Mouse (Mus musculus): ENCODE data around the gene Fbxo36. TPM values are rescaled to one million over a fixed set of nuclear protein-coding genes. Genes with fewer than 3 reads are reported as not detected.

The Fbxo36 gene
- polyA plus RNA-seq, 1 experiment from 2014 or later, result 3.8 TPM

DNA sequence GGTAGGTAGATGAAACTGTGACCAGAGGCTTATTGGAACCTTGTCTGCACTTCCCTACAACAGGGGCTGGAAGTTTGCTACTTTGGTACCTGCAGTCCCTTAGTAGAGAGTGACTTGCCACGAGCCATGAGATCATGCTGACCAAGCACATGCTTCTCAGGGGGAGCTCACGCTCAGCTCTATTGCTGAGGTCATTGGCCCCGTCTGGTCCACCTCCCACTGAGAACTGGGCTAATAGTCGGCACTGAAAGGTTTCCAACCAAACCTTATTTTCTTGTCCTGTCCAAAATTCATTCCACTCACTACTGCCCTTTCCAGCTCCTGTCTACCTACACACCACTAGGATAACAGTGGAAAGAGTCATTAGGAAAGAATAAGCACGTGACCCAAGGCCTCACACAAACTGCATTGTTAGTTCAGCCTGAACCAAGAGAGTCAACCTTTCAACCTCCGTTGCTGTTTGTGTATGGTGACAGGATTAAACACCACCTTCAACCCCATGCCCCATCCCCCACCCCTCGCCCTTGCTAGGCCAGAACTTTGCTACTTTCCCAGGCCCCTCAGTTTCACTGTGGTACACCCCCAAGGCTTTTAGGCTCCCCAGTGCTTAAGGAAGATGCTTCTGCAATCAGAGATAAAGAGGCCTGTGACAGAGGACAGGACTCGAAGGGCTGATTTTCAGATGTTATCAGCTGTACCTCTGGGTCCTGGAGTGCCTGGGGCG is 12.0 kb downstream of the Fbxo36 start:
- Histone ChIP-seq H3K9ac (replicated peaks; ENCODE audit: low read depth, low read length) (no peak overlapping the region), H3K4me1 (ENCODE audit: control insufficient read depth, insufficient read depth, low read length) (no peaks in the 10 kb centered on the region), H3K4me2 (ENCODE audit: low read depth, low read length) (no peak overlapping the region), H3K27ac (ENCODE audit: low read depth, low read length) (no peak overlapping the region), H3K27me3 (ENCODE audit: control insufficient read depth, insufficient read depth, low read length) (no peaks in the 10 kb centered on the region), H3K9me3 (ENCODE audit: control insufficient read depth, low read length) (no peaks in the 10 kb centered on the region), H3K4me3 (ENCODE audit: low read depth, low read length) (no peak overlapping the region), H3K36me3 (ENCODE audit: control insufficient read depth, insufficient read depth, low read length) (no peaks in the 10 kb centered on the region)
- WGBS, result 55% methylated on average over 9 of the region's 9 CpGs
- ATAC-seq (ENCODE audit: low read depth), result no peak

DNA sequence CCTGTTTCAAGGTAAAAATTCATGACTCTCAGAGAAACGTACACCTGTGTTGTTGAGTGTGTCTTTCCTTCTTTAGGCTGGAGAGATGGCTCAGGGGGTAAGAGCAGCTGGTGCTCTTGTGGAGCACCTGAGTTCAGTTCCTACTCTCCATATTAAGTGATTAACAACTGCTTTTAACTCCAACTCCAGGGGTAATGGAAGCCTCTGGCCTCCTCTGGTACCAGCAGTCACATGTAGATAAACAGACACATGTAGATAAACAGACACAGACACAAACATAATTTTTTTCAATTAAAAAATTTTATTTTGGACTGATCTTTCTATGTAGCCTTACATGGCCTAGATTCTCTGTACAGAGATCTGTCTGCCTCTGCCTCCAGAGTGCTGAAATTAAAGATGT is 14.1 kb downstream of the Fbxo36 start:
- H3K27ac ChIP-seq (ENCODE audit: low read depth, low read length), result no peak overlapping the region
- no peak overlapping the region for H3K9ac ChIP-seq (replicated peaks; ENCODE audit: low read depth, low read length)
- 88% methylated on average over 1 of the region's 1 CpGs for WGBS
- H3K4me3 ChIP-seq (ENCODE audit: low read depth, low read length), result no peak overlapping the region
- H3K36me3 ChIP-seq (ENCODE audit: control insufficient read depth, insufficient read depth, low read length), result no peaks in the 10 kb centered on the region
- no peaks in the 10 kb centered on the region for H3K9me3 ChIP-seq (ENCODE audit: control insufficient read depth, low read length)
- H3K4me2 ChIP-seq (ENCODE audit: low read depth, low read length), result no peak overlapping the region
- no peak for ATAC-seq (ENCODE audit: low read depth)
- no peaks in the 10 kb centered on the region for H3K27me3 ChIP-seq (ENCODE audit: control insufficient read depth, insufficient read depth, low read length)
- H3K4me1 ChIP-seq (ENCODE audit: control insufficient read depth, insufficient read depth, low read length), result no peaks in the 10 kb centered on the region

DNA sequence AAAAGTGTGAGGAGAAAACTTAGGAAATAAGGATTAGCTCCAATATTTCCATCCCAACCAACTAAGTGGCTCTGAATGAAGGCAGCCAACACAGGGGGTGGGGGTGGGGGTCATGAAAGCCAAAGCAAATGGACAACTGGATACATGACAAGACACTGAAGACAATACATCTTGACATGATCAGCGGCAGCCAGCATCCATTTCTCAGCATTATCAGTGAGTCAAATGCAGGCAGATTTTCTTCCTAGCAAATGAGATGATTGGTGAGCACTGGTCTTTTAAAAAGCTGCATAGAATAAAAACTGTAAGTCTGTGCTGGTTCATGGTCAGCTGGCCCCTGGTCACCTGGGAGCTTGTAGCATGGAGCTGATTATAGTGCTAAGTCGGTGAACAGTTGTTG is 15.3 kb downstream of the Fbxo36 start:
- Histone ChIP-seq H3K4me3 (ENCODE audit: low read depth, low read length) (no peak overlapping the region), H3K4me1 (ENCODE audit: control insufficient read depth, insufficient read depth, low read length) (no peaks in the 10 kb centered on the region), H3K36me3 (ENCODE audit: control insufficient read depth, insufficient read depth, low read length) (no peaks in the 10 kb centered on the region), H3K27me3 (ENCODE audit: control insufficient read depth, insufficient read depth, low read length) (no peaks in the 10 kb centered on the region), H3K27ac (ENCODE audit: low read depth, low read length) (no peak overlapping the region), H3K9me3 (ENCODE audit: control insufficient read depth, low read length) (no peaks in the 10 kb centered on the region), H3K9ac (replicated peaks; ENCODE audit: low read depth, low read length) (no peak overlapping the region), H3K4me2 (ENCODE audit: low read depth, low read length) (no peak overlapping the region)
- 88% methylated on average over 2 of the region's 2 CpGs for WGBS
- ATAC-seq (ENCODE audit: low read depth), result no peak

DNA sequence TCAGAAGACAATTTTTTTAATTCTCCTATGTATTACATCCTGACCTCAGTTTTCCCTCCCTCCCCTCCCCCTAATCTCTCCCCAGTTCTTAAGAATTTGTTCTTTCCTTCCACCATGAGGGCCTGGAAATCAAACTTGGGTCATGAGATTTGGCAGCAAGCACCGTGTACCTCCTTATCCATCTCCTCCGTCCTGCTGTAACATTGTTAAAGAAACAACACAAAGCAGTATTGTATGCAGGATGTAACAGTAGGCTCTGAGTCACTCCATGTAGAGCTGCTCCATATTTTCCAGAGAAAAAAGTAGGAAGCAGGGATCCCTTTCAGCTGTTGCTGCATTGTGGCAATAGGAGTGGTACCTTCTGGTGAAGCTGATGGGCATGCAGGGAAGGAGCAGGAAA is 16.1 kb downstream of the Fbxo36 start:
- Histone ChIP-seq H3K27me3 (ENCODE audit: control insufficient read depth, insufficient read depth, low read length) (no peaks in the 10 kb centered on the region), H3K4me1 (ENCODE audit: control insufficient read depth, insufficient read depth, low read length) (no peaks in the 10 kb centered on the region), H3K36me3 (ENCODE audit: control insufficient read depth, insufficient read depth, low read length) (no peaks in the 10 kb centered on the region), H3K27ac (ENCODE audit: low read depth, low read length) (no peak overlapping the region), H3K9me3 (ENCODE audit: control insufficient read depth, low read length) (no peaks in the 10 kb centered on the region), H3K4me3 (ENCODE audit: low read depth, low read length) (no peak overlapping the region), H3K9ac (replicated peaks; ENCODE audit: low read depth, low read length) (no peak overlapping the region), H3K4me2 (ENCODE audit: low read depth, low read length) (no peak overlapping the region)
- ATAC-seq (ENCODE audit: low read depth), result no peak
- 81% methylated on average over 2 of the region's 2 CpGs for whole genome bisulfite sequencing

DNA sequence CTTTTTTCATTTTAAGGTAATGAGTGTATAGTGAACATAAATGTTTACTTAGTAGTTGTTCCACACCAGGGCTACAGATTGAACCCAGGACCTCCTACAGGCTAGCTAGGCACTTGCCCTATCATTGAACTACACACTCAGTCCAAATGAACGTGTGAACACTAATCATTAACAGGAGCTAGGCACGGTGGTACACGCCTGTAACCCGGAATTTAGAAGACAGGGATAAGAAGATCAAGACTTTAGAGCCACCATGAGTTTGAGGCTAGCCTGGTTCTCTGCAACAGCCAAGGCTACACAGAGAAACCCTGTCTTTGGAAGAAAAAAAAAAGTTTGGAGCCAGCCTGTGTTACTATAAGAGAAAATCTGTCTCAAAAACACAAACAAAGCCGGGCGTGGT is 20.0 kb downstream of the Fbxo36 start:
- H3K27me3 ChIP-seq (ENCODE audit: control insufficient read depth, insufficient read depth, low read length), result no peaks in the 10 kb centered on the region
- H3K27ac ChIP-seq (ENCODE audit: low read depth, low read length), result no peak overlapping the region
- no peak overlapping the region for H3K4me3 ChIP-seq (ENCODE audit: low read depth, low read length)
- 94% methylated on average over 6 of the region's 6 CpGs for WGBS
- no peaks in the 10 kb centered on the region for H3K9me3 ChIP-seq (ENCODE audit: control insufficient read depth, low read length)
- H3K4me2 ChIP-seq (ENCODE audit: low read depth, low read length), result no peak overlapping the region
- no peak for ATAC-seq (ENCODE audit: low read depth)
- no peak overlapping the region for H3K9ac ChIP-seq (replicated peaks; ENCODE audit: low read depth, low read length)
- H3K4me1 ChIP-seq (ENCODE audit: control insufficient read depth, insufficient read depth, low read length), result no peaks in the 10 kb centered on the region
- no peaks in the 10 kb centered on the region for H3K36me3 ChIP-seq (ENCODE audit: control insufficient read depth, insufficient read depth, low read length)

DNA sequence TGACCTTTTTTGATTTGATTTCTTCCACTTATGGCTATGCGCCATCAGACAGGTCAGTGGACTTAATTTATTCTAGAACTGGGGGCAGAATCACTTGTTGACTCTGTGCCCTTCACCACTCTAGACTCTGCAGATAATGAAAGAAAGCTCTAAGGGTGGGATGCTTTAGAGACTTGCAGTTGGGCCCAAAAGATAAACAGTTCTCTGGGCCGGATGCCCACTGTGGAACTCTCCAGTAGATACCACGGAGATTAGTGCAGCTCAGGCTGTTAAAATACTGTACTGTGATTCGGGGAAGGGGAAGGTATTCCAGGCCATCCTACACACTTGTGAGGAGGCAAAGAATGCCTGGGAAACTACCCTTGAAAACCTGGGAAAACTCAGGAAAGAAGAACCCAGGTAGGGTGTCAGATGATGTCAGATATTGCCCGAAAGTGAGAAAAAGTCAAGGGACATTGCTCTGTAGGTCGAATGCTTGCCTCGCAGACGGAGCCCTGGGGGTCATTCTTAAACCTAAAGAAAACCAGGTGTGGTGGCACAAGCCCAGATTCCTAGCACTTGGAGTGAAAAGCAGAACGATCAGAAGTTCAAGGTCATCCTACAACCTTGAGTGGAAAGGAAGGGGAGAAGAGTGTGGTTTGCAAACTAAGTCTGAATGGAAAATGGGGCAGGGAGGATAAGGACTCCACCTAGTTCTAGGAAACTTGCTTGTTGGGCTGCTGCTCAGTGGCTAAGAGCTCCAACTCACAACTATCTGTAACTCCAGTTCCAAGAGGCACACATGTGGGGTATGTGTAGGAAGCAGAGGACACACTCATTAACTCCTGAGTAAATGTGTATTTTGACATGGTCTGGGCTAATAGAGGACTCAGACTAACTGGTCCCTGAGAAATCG is 21.0 kb downstream of the Fbxo36 start:
- Histone ChIP-seq H3K27ac (ENCODE audit: low read depth, low read length) (no peak overlapping the region), H3K9me3 (ENCODE audit: control insufficient read depth, low read length) (no peaks in the 10 kb centered on the region), H3K4me3 (ENCODE audit: low read depth, low read length) (no peak overlapping the region), H3K36me3 (ENCODE audit: control insufficient read depth, insufficient read depth, low read length) (no peaks in the 10 kb centered on the region), H3K9ac (replicated peaks; ENCODE audit: low read depth, low read length) (no peak overlapping the region), H3K4me1 (ENCODE audit: control insufficient read depth, insufficient read depth, low read length) (no peaks in the 10 kb centered on the region), H3K4me2 (ENCODE audit: low read depth, low read length) (no peak overlapping the region), H3K27me3 (ENCODE audit: control insufficient read depth, insufficient read depth, low read length) (no peaks in the 10 kb centered on the region)
- 86% methylated on average over 10 of the region's 10 CpGs for WGBS
- ATAC-seq (ENCODE audit: low read depth), result no peak

DNA sequence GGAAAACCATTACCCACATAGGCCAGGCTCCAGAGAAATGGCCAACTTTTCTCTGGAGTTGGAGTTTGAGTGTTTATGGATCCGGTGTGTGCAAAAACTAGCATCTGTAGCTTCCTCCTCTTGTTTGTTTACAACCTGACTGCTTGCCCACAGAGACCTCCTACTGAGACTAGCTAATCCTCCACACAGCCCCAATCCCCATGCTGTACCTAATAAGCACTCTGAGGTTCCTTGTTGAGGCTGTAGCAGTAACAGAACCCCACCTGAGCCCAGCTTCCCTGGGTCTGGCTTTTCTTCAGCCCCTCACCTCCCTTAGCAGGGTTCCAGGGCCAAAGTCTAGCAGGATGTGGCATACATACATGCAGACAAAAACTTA is 21.6 kb downstream of the Fbxo36 start:
- no peaks in the 10 kb centered on the region for H3K27me3 ChIP-seq (ENCODE audit: control insufficient read depth, insufficient read depth, low read length)
- H3K9ac ChIP-seq (replicated peaks; ENCODE audit: low read depth, low read length), result no peak overlapping the region
- H3K27ac ChIP-seq (ENCODE audit: low read depth, low read length), result no peak overlapping the region
- no peaks in the 10 kb centered on the region for H3K9me3 ChIP-seq (ENCODE audit: control insufficient read depth, low read length)
- WGBS, result 73% methylated on average over 1 of the region's 1 CpGs
- no peaks in the 10 kb centered on the region for H3K4me1 ChIP-seq (ENCODE audit: control insufficient read depth, insufficient read depth, low read length)
- no peaks in the 10 kb centered on the region for H3K36me3 ChIP-seq (ENCODE audit: control insufficient read depth, insufficient read depth, low read length)
- no peak overlapping the region for H3K4me2 ChIP-seq (ENCODE audit: low read depth, low read length)
- ATAC-seq (ENCODE audit: low read depth), result no peak
- no peak overlapping the region for H3K4me3 ChIP-seq (ENCODE audit: low read depth, low read length)

DNA sequence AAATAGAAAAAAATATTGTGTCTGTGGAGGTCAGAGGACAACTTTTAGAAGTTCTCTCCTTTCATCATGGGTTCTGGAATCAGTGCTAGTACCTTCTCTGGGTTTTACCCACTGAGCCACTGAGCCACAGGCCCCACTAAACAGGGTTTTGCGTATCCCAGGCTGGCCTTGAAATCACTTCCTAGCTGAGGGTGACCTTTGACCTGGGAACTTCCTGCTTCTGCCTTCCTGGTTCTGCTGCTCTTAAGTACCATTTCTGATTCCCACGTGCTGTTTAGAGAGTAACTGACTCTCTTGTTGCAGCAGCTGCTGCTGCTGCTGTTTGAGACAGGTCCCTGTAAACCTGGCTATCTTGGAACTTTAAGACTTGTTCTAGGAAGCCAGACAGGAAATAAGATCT is 25.0 kb downstream of the Fbxo36 start:
- no peak overlapping the region for H3K4me3 ChIP-seq (ENCODE audit: low read depth, low read length)
- no peak for ATAC-seq (ENCODE audit: low read depth)
- WGBS, result 69% methylated on average over 2 of the region's 2 CpGs
- H3K27me3 ChIP-seq (ENCODE audit: control insufficient read depth, insufficient read depth, low read length), result no peaks in the 10 kb centered on the region
- no peaks in the 10 kb centered on the region for H3K9me3 ChIP-seq (ENCODE audit: control insufficient read depth, low read length)
- H3K27ac ChIP-seq (ENCODE audit: low read depth, low read length), result no peak overlapping the region
- no peaks in the 10 kb centered on the region for H3K36me3 ChIP-seq (ENCODE audit: control insufficient read depth, insufficient read depth, low read length)
- H3K9ac ChIP-seq (replicated peaks; ENCODE audit: low read depth, low read length), result no peak overlapping the region
- H3K4me1 ChIP-seq (ENCODE audit: control insufficient read depth, insufficient read depth, low read length), result no peaks in the 10 kb centered on the region
- H3K4me2 ChIP-seq (ENCODE audit: low read depth, low read length), result no peak overlapping the region

DNA sequence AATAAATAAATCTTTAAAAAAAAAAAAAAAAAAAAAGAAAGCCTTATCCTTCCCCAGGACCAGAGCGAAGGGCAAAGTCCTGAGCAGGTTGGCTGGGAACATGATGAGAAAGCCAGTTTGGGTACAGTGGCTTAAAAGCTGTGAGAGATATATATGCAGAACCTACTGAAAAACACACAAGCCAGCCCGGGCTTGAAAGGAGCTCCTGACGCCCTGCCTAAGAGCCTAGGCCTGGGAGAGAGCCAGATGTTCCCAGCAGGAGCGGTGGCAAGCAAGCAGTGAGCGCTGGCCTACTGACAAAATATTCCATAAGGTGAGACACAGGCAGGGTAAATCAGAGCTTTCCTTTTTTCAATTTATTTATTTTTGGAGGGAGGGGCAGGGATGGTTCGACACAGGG is 26.6 kb downstream of the Fbxo36 start:
- Histone ChIP-seq H3K27ac (ENCODE audit: low read depth, low read length) (no peak overlapping the region), H3K4me1 (ENCODE audit: control insufficient read depth, insufficient read depth, low read length) (no peaks in the 10 kb centered on the region), H3K4me2 (ENCODE audit: low read depth, low read length) (no peak overlapping the region), H3K27me3 (ENCODE audit: control insufficient read depth, insufficient read depth, low read length) (no peaks in the 10 kb centered on the region), H3K36me3 (ENCODE audit: control insufficient read depth, insufficient read depth, low read length) (no peaks in the 10 kb centered on the region), H3K4me3 (ENCODE audit: low read depth, low read length) (no peak overlapping the region), H3K9ac (replicated peaks; ENCODE audit: low read depth, low read length) (no peak overlapping the region), H3K9me3 (ENCODE audit: control insufficient read depth, low read length) (no peaks in the 10 kb centered on the region)
- ATAC-seq (ENCODE audit: low read depth), result no peak
- 88% methylated on average over 6 of the region's 6 CpGs for WGBS
